Mouse (Mus musculus) cerebellum, postnatal 10 days (tissue): ENCODE measurements around the gene Kat8.

ENCODE experiments used
- DNase-seq, 2 experiments: peaks; one replicate each; pipeline ENCODE4 v3.0.0; 2021; ENCODE audit warnings: mixed read lengths in 2 of 2

The Kat8 gene

GRCm38 (mm10) chr7:127897542-127897941, 14.8 kb upstream of the Kat8 start:
- no peak for DNase-seq

DNA sequence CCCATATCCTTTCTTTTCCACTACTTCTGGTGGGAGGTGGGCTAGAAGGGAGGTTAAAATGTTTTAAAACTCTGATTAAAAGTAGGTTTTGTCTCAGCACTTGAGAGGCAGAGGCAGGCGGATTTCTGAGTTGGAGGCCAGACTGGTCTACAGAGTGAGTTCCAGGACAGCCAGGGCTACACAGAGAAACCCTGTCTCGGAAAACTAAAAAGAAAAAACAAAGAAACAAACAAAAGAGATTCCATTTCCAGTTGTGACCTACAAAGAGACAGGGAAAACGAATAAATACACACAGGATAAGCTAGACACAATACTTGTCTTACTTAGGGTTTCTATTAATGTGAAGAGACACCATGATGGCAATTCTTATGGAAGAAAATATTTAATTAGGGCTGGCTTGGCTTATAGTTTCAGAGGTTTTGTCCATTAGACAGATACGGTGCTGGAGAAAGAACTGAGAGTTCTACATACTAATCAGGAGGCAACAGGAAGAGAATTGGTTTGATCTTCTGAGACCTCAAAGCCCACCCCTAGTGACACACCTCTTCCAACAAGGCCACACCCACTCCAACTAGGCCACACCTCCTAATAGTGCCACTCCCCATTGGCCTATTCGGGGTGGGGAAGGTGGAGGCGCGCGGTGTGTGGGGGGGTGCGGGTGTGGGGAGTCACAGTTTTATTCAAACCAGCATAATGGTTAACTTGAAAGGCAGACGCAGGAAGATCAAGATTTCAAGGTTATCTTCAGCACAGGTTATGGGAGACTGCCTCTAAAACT, 13.9 kb upstream of the Kat8 start:
- no peak for DNase-seq

GRCm38 (mm10) chr7:127899997-127900396, 12.3 kb upstream of the Kat8 start:
- no peak for DNase-seq

GRCm38 (mm10) chr7:127901772-127902171, 10.5 kb upstream of the Kat8 start:
- no peak for DNase-seq

- DNase-seq = peak; percentile 86 to 88
Measured at GRCm38 (mm10) chr7:127903971-127904796, 8.1 kb upstream of the Kat8 start, which contains the start of gene Bckdk. Gene Bckdk (plus strand): TSS chr7:127904082.

- no peak for DNase-seq
Measured at GRCm38 (mm10) chr7:127907939-127908338, 4.4 kb upstream of the Kat8 start.

DNA sequence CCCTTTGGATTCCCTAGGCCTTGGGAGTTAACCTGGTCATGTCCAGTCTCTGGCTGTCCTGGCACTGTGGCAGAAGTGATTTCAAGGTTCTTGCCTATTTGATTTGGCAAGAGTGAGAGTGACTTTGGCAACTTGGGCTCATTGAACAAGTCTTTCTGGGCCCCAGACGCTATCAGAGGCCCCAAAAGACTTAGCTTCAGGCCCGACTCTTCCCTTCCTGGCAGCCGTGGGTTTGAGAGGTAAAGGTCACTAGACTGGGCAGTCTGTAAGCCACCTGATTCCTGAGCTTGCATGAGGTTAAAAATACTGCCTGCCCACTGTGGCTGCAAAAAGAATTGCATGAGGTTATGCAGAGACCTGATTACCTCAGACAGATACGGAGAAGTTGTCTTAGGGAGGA, 3.7 kb upstream of the Kat8 start:
- no peak for DNase-seq

DNA sequence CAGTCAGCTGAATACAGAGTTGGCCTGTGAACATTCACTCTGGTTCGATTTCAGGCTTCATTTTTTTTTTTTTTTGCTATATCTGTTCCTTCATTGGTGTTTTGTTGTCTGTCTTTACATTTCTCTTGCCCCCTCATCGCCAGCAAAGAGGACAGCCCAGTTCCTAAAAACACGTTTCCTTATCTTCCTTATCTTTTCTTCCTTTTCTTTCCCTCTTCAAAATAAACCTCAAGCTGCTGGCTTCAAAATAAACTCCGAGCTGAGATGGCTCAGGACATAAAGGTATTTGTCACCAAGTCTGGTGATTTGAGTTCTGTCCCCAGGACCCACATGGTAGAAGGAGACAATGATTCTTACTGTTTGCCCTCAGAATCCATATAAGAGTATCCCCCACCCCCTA, 622 bp downstream of the Kat8 start:
- DNase-seq = no peak

GRCm38 (mm10) chr7:127915293-127915692, 3.0 kb downstream of the Kat8 start:
- no peak for DNase-seq

- DNase-seq = peak; percentile 66 to 72
Measured at GRCm38 (mm10) chr7:127918203-127918602, 5.9 kb downstream of the Kat8 start.

- DNase-seq = peak in 1 of 2 experiments; percentile 59
Measured at GRCm38 (mm10) chr7:127919290-127919689, 7.0 kb downstream of the Kat8 start.

DNA sequence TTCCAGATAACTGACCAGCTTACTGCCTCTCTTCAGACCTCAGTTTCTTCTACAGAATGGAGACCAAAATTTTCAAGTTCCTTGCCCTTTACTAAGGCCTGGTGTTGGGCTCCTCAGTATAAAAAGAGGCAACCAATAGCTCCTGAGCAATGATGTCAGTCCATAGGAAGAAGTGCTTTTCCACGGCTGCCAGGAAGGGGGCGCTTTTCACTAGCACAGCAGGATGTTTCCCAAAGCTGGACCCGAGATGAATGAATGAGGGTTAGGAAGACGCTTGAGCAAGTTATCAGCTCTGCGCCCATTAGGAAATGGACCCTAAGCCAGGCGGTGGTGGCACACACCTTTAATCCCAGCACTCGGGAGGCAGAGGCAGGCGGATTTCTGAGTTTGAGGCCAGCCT, 9.2 kb downstream of the Kat8 start:
- no peak for DNase-seq

GRCm38 (mm10) chr7:127922451-127923275, 10.3 kb downstream of the Kat8 start:
- no peak for DNase-seq

- no peak for DNase-seq
Measured at GRCm38 (mm10) chr7:127923714-127924113, 11.4 kb downstream of the Kat8 start.

GRCm38 (mm10) chr7:127925252-127925651, 12.9 kb downstream of the Kat8 start:
- no peak for DNase-seq

DNA sequence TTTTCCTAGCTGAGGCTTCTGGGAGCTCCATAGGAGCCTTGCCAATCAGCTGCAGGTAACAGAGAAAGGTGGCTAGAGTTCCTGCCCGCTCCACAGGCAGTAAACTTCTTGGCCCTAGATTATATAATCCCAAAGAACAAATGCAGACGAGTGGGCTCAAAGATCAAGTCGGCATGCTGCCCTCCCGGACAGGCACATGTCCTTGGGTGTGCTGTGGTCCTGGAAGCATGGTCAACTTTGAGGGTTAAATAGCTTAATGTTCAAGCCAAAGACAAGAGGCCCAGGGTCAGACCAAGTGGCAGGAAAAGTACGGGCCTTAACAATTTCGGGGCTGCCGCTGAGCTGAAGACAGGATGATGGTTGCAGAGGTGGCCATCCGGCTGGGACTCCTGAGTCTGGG, 13.8 kb downstream of the Kat8 start:
- no peak for DNase-seq

- no peak for DNase-seq
Measured at GRCm38 (mm10) chr7:127926846-127927245, 14.5 kb downstream of the Kat8 start.

DNA sequence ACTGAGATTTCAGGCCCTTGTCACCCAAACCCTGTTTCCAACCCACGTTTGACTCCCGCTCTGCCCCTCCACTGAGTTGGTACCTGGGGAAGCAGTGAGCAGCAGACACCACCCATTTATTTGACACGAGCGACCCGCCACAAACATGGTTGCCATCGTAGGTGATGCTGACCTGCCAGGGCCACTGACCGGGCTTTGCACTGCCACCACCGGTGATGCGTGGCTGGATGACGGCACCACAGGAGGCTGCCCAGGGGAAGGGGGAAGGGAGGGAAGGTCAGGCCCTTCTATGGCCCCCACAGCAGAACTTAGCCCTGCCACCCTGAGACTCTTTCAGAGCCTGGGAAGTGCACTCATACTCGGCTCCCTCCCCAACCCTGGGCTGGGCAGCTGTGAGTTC, 15.4 kb downstream of the Kat8 start:
- DNase-seq = no peak

- peak; percentile 61 to 70 for DNase-seq
Measured at GRCm38 (mm10) chr7:127928596-127928995, 16.3 kb downstream of the Kat8 start.

DNA sequence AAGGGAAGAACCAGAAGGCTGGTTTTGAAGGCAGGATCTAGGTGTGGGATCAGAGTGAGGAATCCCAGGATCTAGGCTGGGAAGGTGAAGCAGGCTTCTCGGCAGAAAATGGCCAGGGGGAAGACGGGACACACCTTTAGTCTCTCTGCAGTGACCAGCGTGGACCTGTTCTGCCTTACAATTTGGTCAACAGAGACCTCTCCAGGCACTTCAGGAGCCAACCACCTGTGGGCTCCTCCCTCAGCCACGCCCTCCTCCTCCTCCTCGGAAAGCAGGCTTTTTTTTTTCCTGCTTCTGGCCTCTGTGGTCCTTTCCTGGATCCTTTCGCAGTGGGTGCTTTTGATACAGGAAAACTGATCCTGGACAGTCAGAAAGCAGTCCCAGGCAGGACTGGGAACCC, 17.6 kb downstream of the Kat8 start, which contains the start of gene Prss8:
Prss8 (minus strand) TSS at position 182 of the 400 bp plus-strand sequence.
- no peak for DNase-seq

- no peak for DNase-seq
Measured at GRCm38 (mm10) chr7:127930636-127931035, 18.3 kb downstream of the Kat8 start.

DNA sequence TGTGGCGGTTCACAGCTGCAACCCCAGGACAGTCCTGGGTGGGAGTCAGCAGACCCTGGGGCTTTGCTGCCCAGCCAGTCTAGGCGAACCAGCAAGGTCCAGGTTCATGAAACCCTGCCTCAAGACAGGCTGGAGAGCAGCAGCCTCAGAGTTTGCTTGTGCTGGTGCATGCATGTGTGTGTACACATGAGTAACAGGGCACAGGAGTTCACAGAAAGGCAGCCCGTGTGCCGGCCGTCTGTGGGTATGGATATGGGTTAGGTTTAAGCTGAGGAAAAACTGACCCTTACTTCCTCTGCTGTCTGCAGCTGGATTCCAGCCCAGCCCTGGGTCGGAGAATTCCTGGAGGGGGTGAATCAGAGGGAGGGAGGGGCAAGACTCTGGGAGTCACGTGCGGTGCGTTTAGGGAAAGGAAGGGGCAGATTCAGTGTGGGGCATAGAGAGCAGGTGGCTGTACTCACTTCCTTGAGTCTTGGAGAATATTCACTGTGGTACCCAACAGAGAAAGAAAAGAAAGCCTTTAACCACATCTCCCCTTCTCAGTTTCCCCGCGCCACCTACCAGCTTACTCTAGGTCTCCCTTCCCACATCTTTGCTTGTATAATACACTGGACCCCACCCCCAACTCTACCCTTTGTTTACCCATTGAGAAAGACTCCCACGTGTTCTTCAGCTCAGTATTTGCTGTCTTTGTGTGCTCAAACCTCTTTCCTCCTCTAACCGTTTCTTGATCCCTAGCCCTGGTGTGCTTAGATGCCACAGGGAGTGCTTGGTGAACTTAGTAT, 19.2 kb downstream of the Kat8 start:
- DNase-seq = no peak
